Mouse (Mus musculus) midbrain, embryonic 11.5 days (tissue): ENCODE measurements around the gene Olfr1360. TPM values are rescaled to one million over a fixed set of nuclear protein-coding genes. Genes with fewer than 3 reads are reported as not detected.
"Not testable (repeated sequence)": the region's sequence is repeated elsewhere in the genome, so short reads cannot be mapped to it uniquely, and the experiment has no call there.

Experiments used
- ATAC-seq: fragments of 200-750 bp; cut with Nextera tagmentation; 2 replicates; pipeline ENCODE4 v1.8.0; 2017; ENCODE audit warnings: moderate TSS enrichment, moderate library complexity; ENCODE audit not compliant: low FRiP score
- DNase-seq: peaks from one replicate; pipeline ENCODE4 v3.0.0; 2015; ENCODE audit warnings: low spot score; ENCODE audit errors: missing footprints
- H3K27ac ChIP-seq: fragments of 300-500 bp; sonication (generic); 2 replicates; pipeline ENCODE4 v1.5.1; 2014; ENCODE audit warnings: low read depth, low read length
- H3K27me3 ChIP-seq: fragments of 300-500 bp; sonication (generic); 2 replicates; pipeline ENCODE4 v1.6.1; 2014; ENCODE audit warnings: mild to moderate bottlenecking, low read length, moderate library complexity, mixed read lengths; ENCODE audit not compliant: control insufficient read depth, insufficient read depth
- H3K36me3 ChIP-seq: fragments of 300-500 bp; sonication (generic); 2 replicates; pipeline ENCODE4 v1.6.1; 2014; ENCODE audit warnings: mild to moderate bottlenecking, low read length, moderate library complexity, mixed read lengths; ENCODE audit not compliant: control insufficient read depth, insufficient read depth
- H3K4me1 ChIP-seq: fragments of 300-500 bp; sonication (generic); 2 replicates; pipeline ENCODE4 v1.6.1; 2014; ENCODE audit warnings: low read length; ENCODE audit not compliant: control insufficient read depth, insufficient read depth
- H3K4me2 ChIP-seq: fragments of 300-500 bp; sonication (generic); 2 replicates; pipeline ENCODE4 v1.6.1; 2014; ENCODE audit warnings: mild to moderate bottlenecking, moderate library complexity
- H3K4me3 ChIP-seq: fragments of 300-500 bp; sonication (generic); 2 replicates; pipeline ENCODE4 v1.5.1; 2014; ENCODE audit warnings: low read depth, low read length
- H3K9ac ChIP-seq: fragments of 300-500 bp; sonication (generic); 2 replicates; pipeline ENCODE4 v1.6.1; 2014; ENCODE audit warnings: low read length
- H3K9me3 ChIP-seq: fragments of 300-500 bp; sonication (generic); 2 replicates; pipeline ENCODE4 v1.6.1; 2016; ENCODE audit warnings: low read length; ENCODE audit not compliant: control insufficient read depth
- WGBS: fragments of 180-500 bp; shearing (Covaris S2); extraction: QIAGEN DNeasy Blood & Tissue Kit; methylation state at CpG from one replicate; pipeline ENCODE4 v1.1.7; 2014; 5-methylcytosine and 5-hydroxymethylcytosine counted together
- polyA plus RNA-seq: library from polyadenylated mRNA; unstranded; fragments of >200 nt; fragmentation: Nextera tagmentation; extraction: Ambion mirVana; gene quantifications from 2 replicates; pipeline ENCODE4 v1.2.1, GENCODE M21; 2014

Olfr1360 gene
- polyA plus RNA-seq, 1 experiment from 2014 or later, result not detected

GRCm38 (mm10) chr13:21716540-21717391, 39.6 kb upstream of the Olfr1360 start:
- not testable (repeated sequence) for H3K9me3 ChIP-seq, H3K36me3 ChIP-seq, H3K27me3 ChIP-seq
- ATAC-seq (peak; percentile 28; the same call in 1 of the 2 replicates), DNase-seq (peak; percentile 97)
- Histone ChIP-seq H3K4me3 (peak overlapping the region; percentile 44), H3K27ac (peak overlapping the region; percentile 94), H3K4me1 (peaks cover 18% of the 10 kb centered on the region), H3K4me2 (peak overlapping the region; percentile 89), H3K9ac (peak overlapping the region; percentile 84)
- 1% methylated on average over 9 of the region's 38 CpGs for WGBS

GRCm38 (mm10) chr13:21715864-21716539, 38.8 kb upstream of the Olfr1360 start, which contains the start of the genes Hist1h2bl and Hist1h2ai:
Gene Hist1h2bl, minus strand, starts transcription at chr13:21716143.
Gene Hist1h2ai, plus strand, starts transcription at chr13:21716422.
- not testable (repeated sequence) for H3K27me3 ChIP-seq, H3K9me3 ChIP-seq, H3K36me3 ChIP-seq
- H3K27ac ChIP-seq, result peak within 1 kb of the TSS; percentile 94
- peak within 1 kb of the TSS; percentile 44 for H3K4me3 ChIP-seq
- H3K9ac ChIP-seq, result peak within 1 kb of the TSS; percentile 84
- under 1% methylated on average over 26 of the region's 50 CpGs for WGBS
- peaks cover 18% of the 10 kb centered on the region for H3K4me1 ChIP-seq
- ATAC-seq (peak; percentile 93), DNase-seq (peak; percentile 98)
- H3K4me2 ChIP-seq, result peak within 1 kb of the TSS; percentile 89

- Histone ChIP-seq H3K9me3 (no peaks in the 10 kb centered on the region), H3K4me3 (peak overlapping the region; percentile 44), H3K4me1 (peaks cover 16% of the 10 kb centered on the region), H3K9ac (peak overlapping the region; percentile 75), H3K27ac (peak overlapping the region; percentile 92), H3K36me3 (no peaks in the 10 kb centered on the region), H3K27me3 (no peaks in the 10 kb centered on the region), H3K4me2 (peak overlapping the region; percentile 80)
- ATAC-seq (no peak), DNase-seq (peak; percentile 94)
- WGBS, result under 1% methylated on average over 22 of the region's 22 CpGs
These were observed 38.1 kb upstream of the Olfr1360 start for GRCm38 (mm10) chr13:21715131-21715863.

GRCm38 (mm10) chr13:21714725-21715124, 37.5 kb upstream of the Olfr1360 start:
- H3K4me1 ChIP-seq, result peaks cover 16% of the 10 kb centered on the region
- H3K27me3 ChIP-seq, result no peaks in the 10 kb centered on the region
- peak overlapping the region; percentile 92 for H3K27ac ChIP-seq
- no peak for ATAC-seq
- H3K4me2 ChIP-seq, result peak overlapping the region; percentile 80
- no peaks in the 10 kb centered on the region for H3K36me3 ChIP-seq
- H3K9me3 ChIP-seq, result no peaks in the 10 kb centered on the region
- peak; percentile 95 for DNase-seq
- 2% methylated on average over 7 of the region's 7 CpGs for WGBS
- H3K4me3 ChIP-seq, result peak overlapping the region; percentile 44
- peak overlapping the region; percentile 75 for H3K9ac ChIP-seq

- no peaks in the 10 kb centered on the region for H3K36me3 ChIP-seq
- DNase-seq (no peak), ATAC-seq (no peak)
- H3K9me3 ChIP-seq, result no peaks in the 10 kb centered on the region
- H3K4me1 ChIP-seq, result peaks cover 8% of the 10 kb centered on the region
- 28% methylated on average over 4 of the region's 4 CpGs for WGBS
- H3K27ac ChIP-seq, result no peak overlapping the region
- H3K4me3 ChIP-seq, result peak overlapping the region; percentile 43
- peak overlapping the region; percentile 61 for H3K4me2 ChIP-seq
- no peaks in the 10 kb centered on the region for H3K27me3 ChIP-seq
- H3K9ac ChIP-seq, result no peak overlapping the region
These were observed 34.5 kb upstream of the Olfr1360 start for GRCm38 (mm10) chr13:21711698-21712097.

GRCm38 (mm10) chr13:21710821-21711525, 33.8 kb upstream of the Olfr1360 start:
- no peaks in the 10 kb centered on the region for H3K9me3 ChIP-seq
- ATAC-seq (peak; percentile 82), DNase-seq (peak; percentile 99)
- WGBS, result 2% methylated on average over 22 of the region's 22 CpGs
- H3K4me3 ChIP-seq, result peak overlapping the region; percentile 43
- H3K4me2 ChIP-seq, result peak overlapping the region; percentile 61
- H3K27me3 ChIP-seq, result no peaks in the 10 kb centered on the region
- H3K9ac ChIP-seq, result peak overlapping the region; percentile 57
- H3K4me1 ChIP-seq, result peaks cover 8% of the 10 kb centered on the region
- no peak overlapping the region for H3K27ac ChIP-seq
- no peaks in the 10 kb centered on the region for H3K36me3 ChIP-seq

GRCm38 (mm10) chr13:21710031-21710711, 33.0 kb upstream of the Olfr1360 start:
- H3K9me3 ChIP-seq, result no peaks in the 10 kb centered on the region
- H3K9ac ChIP-seq, result peak overlapping the region; percentile 68
- peaks cover 4% of the 10 kb centered on the region for H3K4me1 ChIP-seq
- peak overlapping the region; percentile 36; the same call in 1 of the 2 replicates for H3K27ac ChIP-seq
- peak; percentile 99 for DNase-seq
- WGBS, result under 1% methylated on average over 32 of the region's 32 CpGs
- peak; percentile 80 for ATAC-seq
- no peaks in the 10 kb centered on the region for H3K36me3 ChIP-seq
- peak overlapping the region; percentile 61 for H3K4me3 ChIP-seq
- peak overlapping the region; percentile 39 for H3K4me2 ChIP-seq
- no peaks in the 10 kb centered on the region for H3K27me3 ChIP-seq

- Histone ChIP-seq H3K9me3 (no peaks in the 10 kb centered on the region), H3K9ac (no peak overlapping the region), H3K4me2 (no peak overlapping the region), H3K4me1 (no peaks in the 10 kb centered on the region; the same call in 1 of the 2 replicates), H3K27ac (no peak overlapping the region), H3K36me3 (no peaks in the 10 kb centered on the region), H3K4me3 (no peak overlapping the region), H3K27me3 (no peaks in the 10 kb centered on the region)
- WGBS, result 73% methylated on average over 4 of the region's 4 CpGs
- ATAC-seq, result no peak
- DNase-seq, result no peak
These were observed 29.5 kb upstream of the Olfr1360 start for GRCm38 (mm10) chr13:21706669-21707068.
